Mouse (Mus musculus) embryonic fibroblast, embryonic 13.5 days (primary cell): Measurements from ENCODE around the gene Gbp2b. TPM values are rescaled to one million over a fixed set of nuclear protein-coding genes. Genes with fewer than 3 reads are reported as not detected.
"Not testable (repeated sequence)": the region's sequence is repeated elsewhere in the genome, so short reads cannot be mapped to it uniquely, and the experiment has no call there.

Source experiments
- H3K27ac ChIP-seq: 2 replicates; pipeline ENCODE4 v1.5.1; 2012; ENCODE audit warnings: low read length, control low read depth, inconsistent platforms; ENCODE audit not compliant: insufficient read depth
- H3K4me1 ChIP-seq: 2 replicates; pipeline ENCODE4 v1.6.1; 2011; ENCODE audit warnings: low read length; ENCODE audit not compliant: control insufficient read depth, insufficient read depth
- H3K4me3 ChIP-seq: 2 replicates; pipeline ENCODE4 v1.5.1; 2011; ENCODE audit warnings: mild to moderate bottlenecking, control low read depth, low read length; ENCODE audit not compliant: insufficient read depth
- CTCF ChIP-seq: IDR thresholded peaks from 2 replicates; pipeline ENCODE4 v1.5.1; 2011; ENCODE audit warnings: mild to moderate bottlenecking, control low read depth, low read length, moderate library complexity, borderline replicate concordance; ENCODE audit not compliant: insufficient read depth
- POLR2A ChIP-seq: IDR thresholded peaks from 2 replicates; pipeline ENCODE4 v1.6.1; 2011; ENCODE audit warnings: low read depth, mild to moderate bottlenecking, control low read depth, low read length, moderate library complexity
- polyA plus RNA-seq: library from polyadenylated mRNA; stranded (reverse); fragments of >200 nt; gene quantifications from 2 replicates; pipeline ENCODE4 v1.2.4, GENCODE M21; 2011; ENCODE audit warnings: low read depth; ENCODE audit not compliant: missing spikeins, insufficient read length

Gene Gbp2b
- not detected in 2 replicates for polyA plus RNA-seq

DNA sequence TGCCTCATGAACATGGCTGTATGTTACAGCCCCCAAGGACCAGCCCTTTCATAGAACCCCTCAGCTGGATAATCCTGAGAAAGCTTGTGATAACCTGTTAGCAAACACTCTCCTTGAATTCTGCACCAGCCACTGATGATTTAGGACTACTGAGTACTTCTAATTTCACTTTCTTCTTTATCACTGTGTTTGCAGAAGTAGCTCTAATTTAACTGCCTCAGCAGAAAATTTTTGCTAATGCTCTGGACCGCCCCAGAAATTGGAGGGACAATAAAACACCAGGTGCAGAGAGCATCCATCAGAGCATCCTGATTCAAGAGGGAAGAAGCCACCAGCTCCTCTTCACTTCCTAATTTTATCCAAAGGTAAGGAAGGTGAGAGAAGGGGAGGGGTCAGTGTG is at the start of gene Gbp2b:
Gene Gbp2b (plus strand): TSS at position 301 of the 400 bp plus-strand sequence.
- no peaks in the 10 kb centered on the region for H3K4me1 ChIP-seq
- no peak within 1 kb of the TSS for H3K27ac ChIP-seq
- TF ChIP-seq CTCF, result no peak
- TF ChIP-seq POLR2A, result no peak
- H3K4me3 ChIP-seq, result no peak within 1 kb of the TSS

GRCm38 (mm10) chr3:142546690-142547089 is 48.0 kb upstream of the Gbp2b start:
- TF ChIP-seq CTCF (no peak), POLR2A (no peak)
- H3K27ac ChIP-seq, result no peak overlapping the region
- H3K4me1 ChIP-seq, result peaks cover 2% of the 10 kb centered on the region
- no peak overlapping the region for H3K4me3 ChIP-seq

GRCm38 (mm10) chr3:142550052-142550676 is 44.5 kb upstream of the Gbp2b start:
- no peak overlapping the region for H3K27ac ChIP-seq
- TF ChIP-seq CTCF, result no peak
- TF ChIP-seq POLR2A, result no peak
- H3K4me3 ChIP-seq, result no peak overlapping the region
- H3K4me1 ChIP-seq, result peaks cover 2% of the 10 kb centered on the region

GRCm38 (mm10) chr3:142554601-142555000 is 40.0 kb upstream of the Gbp2b start:
- H3K4me1 ChIP-seq, result peaks cover 2% of the 10 kb centered on the region
- no peak overlapping the region for H3K4me3 ChIP-seq
- TF ChIP-seq CTCF, result no peak
- no peak for TF ChIP-seq POLR2A
- no peak overlapping the region for H3K27ac ChIP-seq

GRCm38 (mm10) chr3:142555623-142556022 is 39.0 kb upstream of the Gbp2b start:
- TF ChIP-seq CTCF (no peak), POLR2A (no peak)
- no peaks in the 10 kb centered on the region; the same call in none of the 2 replicates for H3K4me1 ChIP-seq
- H3K27ac ChIP-seq, result no peak overlapping the region
- H3K4me3 ChIP-seq, result no peak overlapping the region

DNA sequence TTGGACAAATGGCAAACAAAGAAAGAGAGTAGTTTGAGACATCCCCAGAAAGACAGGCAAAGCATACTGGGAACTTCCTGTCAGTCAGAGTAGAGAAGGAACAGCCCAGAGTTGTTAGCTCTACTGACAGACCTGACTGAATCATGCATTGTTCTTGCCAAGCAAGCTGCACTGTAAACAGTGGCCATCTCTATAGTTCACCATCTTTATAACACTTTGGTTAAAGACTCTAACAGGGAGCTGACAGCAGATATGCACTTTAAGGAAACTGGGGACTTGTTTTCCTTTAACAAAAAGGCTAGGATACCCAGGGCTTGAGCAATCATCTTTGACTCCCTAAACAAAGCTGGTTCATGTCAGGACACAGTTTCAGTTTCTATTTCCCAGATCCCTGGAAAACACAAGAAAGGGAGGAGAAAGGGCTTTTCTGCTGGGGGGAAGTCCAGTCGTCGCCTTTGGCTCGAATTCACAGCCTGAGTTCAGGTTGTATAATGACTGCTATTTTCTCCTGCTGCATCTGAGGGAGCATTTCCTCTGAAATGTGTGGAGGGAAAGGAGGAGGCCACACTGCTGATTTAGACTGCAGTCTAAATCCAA is 34.9 kb upstream of the Gbp2b start, which contains the start of gene Gbp3:
Gene Gbp3 (plus strand): TSS at position 395 of the 597 bp plus-strand sequence.
- TF ChIP-seq CTCF, result no peak
- peak; percentile 42; the same call in 1 of the 2 replicates for TF ChIP-seq POLR2A
- peak within 1 kb of the TSS; percentile 48 for H3K27ac ChIP-seq

GRCm38 (mm10) chr3:142560296-142560948 is 34.2 kb upstream of the Gbp2b start:
- Histone ChIP-seq H3K4me3 (peak overlapping the region; percentile 37), H3K27ac (peak overlapping the region; percentile 48), H3K4me1 (no peaks in the 10 kb centered on the region; the same call in 1 of the 2 replicates)
- peak; percentile 98 for TF ChIP-seq CTCF
- 0 out of 2 replicates have a peak, but pooled peaks have one; percentile 34 for TF ChIP-seq POLR2A

More for the DNA sequence above, 34.9 kb upstream of the Gbp2b start, which contains the start of gene Gbp3:
- H3K4me1 ChIP-seq, result no peaks in the 10 kb centered on the region; the same call in 1 of the 2 replicates
- peak within 1 kb of the TSS; percentile 37 for H3K4me3 ChIP-seq

- H3K4me1 ChIP-seq, result no peaks in the 10 kb centered on the region; the same call in 1 of the 2 replicates
- TF ChIP-seq CTCF (no peak), POLR2A (no peak)
- no peak overlapping the region for H3K4me3 ChIP-seq
- no peak overlapping the region for H3K27ac ChIP-seq
Measured at GRCm38 (mm10) chr3:142561045-142561646, 33.5 kb upstream of the Gbp2b start.

DNA sequence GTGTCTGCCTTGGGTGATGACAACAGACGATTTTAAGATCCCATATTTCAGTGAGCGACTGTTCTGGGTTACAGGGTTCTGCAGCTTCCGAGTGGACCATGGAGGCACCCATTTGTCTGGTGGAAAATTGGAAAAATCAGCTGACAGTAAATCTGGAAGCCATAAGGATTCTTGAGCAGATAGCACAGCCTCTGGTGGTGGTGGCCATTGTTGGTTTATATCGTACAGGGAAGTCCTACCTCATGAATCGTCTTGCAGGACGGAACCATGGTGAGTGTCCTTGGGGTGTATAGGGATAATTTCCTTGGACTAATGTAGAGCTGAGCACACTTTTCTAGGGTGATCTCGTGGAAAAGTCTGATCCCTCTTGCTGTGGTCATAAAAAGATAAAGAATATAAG is 33.0 kb upstream of the Gbp2b start:
- no peak overlapping the region for H3K27ac ChIP-seq
- no peak overlapping the region for H3K4me3 ChIP-seq
- no peaks in the 10 kb centered on the region; the same call in 1 of the 2 replicates for H3K4me1 ChIP-seq

DNA sequence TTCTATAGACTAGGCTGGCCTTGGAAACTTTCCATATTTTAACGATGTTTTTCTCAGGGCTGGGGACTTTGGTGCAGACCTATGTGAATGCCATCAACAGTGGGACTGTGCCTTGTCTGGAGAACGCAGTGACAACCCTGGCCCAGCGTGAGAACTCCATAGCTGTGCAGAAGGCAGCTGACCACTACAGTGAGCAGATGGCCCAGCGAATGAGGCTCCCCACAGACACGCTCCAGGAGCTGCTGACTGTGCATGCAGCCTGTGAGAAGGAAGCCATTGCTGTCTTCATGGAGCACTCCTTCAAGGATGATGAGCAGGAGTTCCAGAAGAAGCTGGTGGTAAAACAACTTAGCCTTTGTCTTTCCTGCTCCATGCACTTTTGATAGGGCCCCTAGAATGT is 27.2 kb upstream of the Gbp2b start:
- H3K4me3 ChIP-seq, H3K27ac ChIP-seq, H3K4me1 ChIP-seq: not testable (repeated sequence)

More for the DNA sequence above, 33.0 kb upstream of the Gbp2b start:
- TF ChIP-seq CTCF (no peak), POLR2A (no peak)
